Mouse (Mus musculus) brain, embryonic 14.5 days (tissue): ENCODE data around the gene Zfp804a. TPM values are rescaled to one million over a fixed set of nuclear protein-coding genes. Genes with fewer than 3 reads are reported as not detected.

Experiments used
- DNase-seq: peaks from one replicate; pipeline ENCODE4 v3.0.0-alpha.2; 2011; ENCODE audit warnings: low read depth
- CTCF ChIP-seq: fragments of 200-500 bp; IDR thresholded peaks from 2 replicates; pipeline ENCODE4 v1.5.1; 2012; ENCODE audit warnings: inconsistent platforms, mild to moderate bottlenecking, moderate library complexity, borderline replicate concordance; ENCODE audit not compliant: insufficient read depth, insufficient read length; ENCODE audit errors: extremely low read depth
- POLR2A ChIP-seq: fragments of 200-500 bp; IDR thresholded peaks from 2 replicates; pipeline ENCODE4 v1.6.1; 2012; ENCODE audit warnings: mild to moderate bottlenecking, inconsistent platforms, borderline replicate concordance; ENCODE audit not compliant: poor library complexity, insufficient read depth, insufficient read length, severe bottlenecking; ENCODE audit errors: extremely low read depth
- polyA plus RNA-seq: library from polyadenylated mRNA; depleted of rRNA; stranded (reverse); fragments of >200 nt; gene quantifications from 2 replicates; pipeline ENCODE4 v1.2.3, GENCODE M21; 2012

Zfp804a gene
- polyA plus RNA-seq, 1 experiment, result 12.4 TPM

- TF ChIP-seq POLR2A (no peak), CTCF (no peak)
- DNase-seq, result no peak
These were observed 60.6 kb downstream of the Zfp804a start for GRCm38 (mm10) chr2:82113650-82114049.

- DNase-seq, result peak; percentile 19
- TF ChIP-seq CTCF (no peak), POLR2A (no peak)
These were observed 66.6 kb downstream of the Zfp804a start for GRCm38 (mm10) chr2:82119577-82119976.

GRCm38 (mm10) chr2:82178693-82179092, 125.7 kb downstream of the Zfp804a start:
- TF ChIP-seq POLR2A (no peak), CTCF (no peak)
- DNase-seq, result no peak

- DNase-seq, result no peak
- TF ChIP-seq CTCF (no peak), POLR2A (no peak)
These were observed 128.0 kb downstream of the Zfp804a start for GRCm38 (mm10) chr2:82181010-82181409.

GRCm38 (mm10) chr2:82199901-82200300, 146.9 kb downstream of the Zfp804a start:
- DNase-seq, result no peak
- TF ChIP-seq POLR2A (no peak), CTCF (no peak)

- DNase-seq, result peak; percentile 59
- TF ChIP-seq CTCF, result no peak
- no peak for TF ChIP-seq POLR2A
These were observed 147.6 kb downstream of the Zfp804a start for GRCm38 (mm10) chr2:82200616-82201015.

- no peak for TF ChIP-seq POLR2A
- no peak for TF ChIP-seq CTCF
- no peak for DNase-seq
These were observed 157.6 kb downstream of the Zfp804a start for GRCm38 (mm10) chr2:82210605-82211004.

- no peak for DNase-seq
- TF ChIP-seq CTCF (no peak), POLR2A (no peak)
These were observed 158.9 kb downstream of the Zfp804a start for GRCm38 (mm10) chr2:82211972-82212371.

- no peak for DNase-seq
- TF ChIP-seq POLR2A (no peak), CTCF (no peak)
These were observed 164.9 kb downstream of the Zfp804a start for GRCm38 (mm10) chr2:82217873-82218272.

GRCm38 (mm10) chr2:82246020-82246419, 193.0 kb downstream of the Zfp804a start:
- peak; percentile 25 for DNase-seq
- no peak for TF ChIP-seq POLR2A
- TF ChIP-seq CTCF, result no peak

- DNase-seq, result peak; percentile 76
These were observed 194.0 kb downstream of the Zfp804a start for GRCm38 (mm10) chr2:82246902-82247522.

GRCm38 (mm10) chr2:82253382-82253781, 200.4 kb downstream of the Zfp804a start:
- TF ChIP-seq POLR2A (no peak), CTCF (no peak)
- DNase-seq, result no peak

More at GRCm38 (mm10) chr2:82246902-82247522, 194.0 kb downstream of the Zfp804a start:
- TF ChIP-seq CTCF (no peak), POLR2A (no peak)
